Mouse (Mus musculus): ENCODE results near the gene Pkp3.

DNA sequence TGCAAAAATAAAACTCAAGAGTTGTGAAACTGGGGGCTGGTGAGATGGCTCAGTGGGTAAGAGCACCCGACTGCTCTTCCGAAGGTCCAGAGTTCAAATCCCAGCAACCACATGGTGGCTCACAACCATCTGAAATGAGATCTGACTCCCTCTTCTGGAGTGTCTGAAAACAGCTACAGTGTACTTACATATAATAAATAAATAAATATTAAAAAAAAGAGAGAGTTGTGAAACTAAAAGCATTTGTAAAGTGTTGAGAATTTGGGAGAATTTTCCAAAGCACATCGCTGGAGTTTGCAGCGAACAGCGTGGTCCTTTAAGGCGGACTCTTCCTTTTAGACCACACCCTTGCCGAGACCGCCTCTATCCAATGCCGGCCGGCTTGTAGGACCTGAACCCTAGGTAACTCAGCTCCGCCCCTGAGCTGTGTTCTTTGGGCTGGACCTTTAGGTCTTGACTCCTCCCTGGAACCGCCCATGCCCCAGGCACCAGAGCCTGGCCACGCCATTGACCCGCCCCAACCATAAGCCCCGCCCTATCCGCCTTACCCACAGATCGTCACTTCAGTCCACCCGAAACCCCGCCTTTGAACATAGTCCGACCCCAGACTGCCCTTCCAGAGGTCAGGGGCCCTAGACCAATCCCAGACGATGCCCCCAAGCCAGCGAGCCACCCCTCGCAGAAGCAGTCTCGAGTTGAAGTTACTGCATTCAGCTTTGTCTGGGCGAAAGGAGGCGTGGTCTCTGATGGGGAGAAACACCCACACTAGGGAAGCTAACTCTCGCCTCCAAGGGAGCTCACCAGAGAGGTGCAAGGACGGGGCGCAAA is 44.9 kb downstream of the Pkp3 start:
- TF ChIP-seq CTCF (IDR thresholded peaks at IDR 0.05; ENCODE audit: control insufficient read depth, insufficient read depth, insufficient read length) (no peak), USF1 (IDR thresholded peaks at IDR 0.05; ENCODE audit: low read depth) (no peak), FOSL1 (IDR thresholded peaks at IDR 0.05; ENCODE audit: insufficient read depth, low read length, poor library complexity, severe bottlenecking) (no peak), CEBPB (IDR thresholded peaks at IDR 0.05; ENCODE audit: low read depth) (no peak)
